Mouse (Mus musculus) 416B (cell line): Measurements from ENCODE around the gene Mdk.

Experiments
- DNase-seq: peaks from one replicate; pipeline ENCODE4 v3.0.0; 2011; ENCODE audit warnings: low read depth

The Mdk gene

DNA sequence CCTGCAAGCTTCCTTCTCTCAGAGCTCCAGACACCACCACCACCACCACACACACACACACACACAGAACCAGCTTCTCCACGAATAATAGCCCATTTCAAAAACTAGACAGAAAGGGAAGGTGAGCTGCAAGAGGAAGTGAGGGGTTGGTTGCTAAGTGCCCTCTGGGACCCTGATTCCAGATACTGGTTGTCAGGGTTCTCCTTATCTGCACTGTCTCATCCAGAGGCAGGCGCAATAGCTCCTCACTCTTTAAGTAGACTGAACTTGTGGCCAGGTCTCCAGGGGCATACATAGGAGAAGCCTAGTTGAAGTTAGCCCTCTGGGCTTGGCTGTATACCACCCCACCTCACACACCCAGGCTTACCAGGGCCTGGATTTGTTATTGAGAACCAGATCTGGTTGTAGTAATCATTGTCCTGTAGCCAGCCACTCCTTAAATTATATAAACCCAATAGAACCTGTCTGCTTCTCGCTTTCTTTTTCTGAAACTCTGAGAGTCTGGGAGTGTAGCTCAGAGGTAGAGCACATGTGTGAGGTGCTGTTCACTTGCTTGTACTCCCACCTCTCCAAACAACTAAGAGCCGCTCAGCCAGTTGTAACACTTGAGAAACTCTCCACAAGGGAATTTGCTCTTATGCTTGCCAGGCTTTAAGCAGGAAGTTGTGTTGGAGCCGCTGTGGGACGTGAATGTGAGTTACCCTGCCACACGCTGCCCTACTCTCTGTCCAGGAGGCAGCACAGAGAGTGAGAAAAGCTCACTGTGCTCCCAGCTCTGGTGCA is 18.6 kb downstream of the Mdk start:
- DNase-seq, result no peak

DNA sequence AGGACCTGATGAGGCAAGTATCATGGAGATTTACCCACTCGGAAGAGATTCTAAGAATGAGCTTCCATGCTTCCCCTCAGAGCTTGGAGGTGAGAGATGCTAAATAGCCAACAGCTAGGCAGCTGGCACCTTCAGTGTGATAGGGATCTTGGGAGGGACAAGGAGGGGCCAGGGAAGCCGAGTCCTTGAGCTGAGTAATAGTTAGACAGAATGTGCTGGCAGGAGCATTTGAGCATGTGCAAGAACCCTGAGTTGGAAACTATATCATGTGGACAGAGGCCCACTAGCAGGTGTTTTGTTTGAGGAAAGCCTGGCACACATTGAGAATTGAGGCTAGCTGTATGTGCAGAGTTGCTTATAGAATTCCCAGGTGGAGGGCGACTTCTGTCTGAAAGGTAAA is 19.5 kb downstream of the Mdk start:
- DNase-seq, result no peak

- DNase-seq, result no peak
Observed at GRCm38 (mm10) chr2:91906141-91906540, 26.0 kb downstream of the Mdk start.

DNA sequence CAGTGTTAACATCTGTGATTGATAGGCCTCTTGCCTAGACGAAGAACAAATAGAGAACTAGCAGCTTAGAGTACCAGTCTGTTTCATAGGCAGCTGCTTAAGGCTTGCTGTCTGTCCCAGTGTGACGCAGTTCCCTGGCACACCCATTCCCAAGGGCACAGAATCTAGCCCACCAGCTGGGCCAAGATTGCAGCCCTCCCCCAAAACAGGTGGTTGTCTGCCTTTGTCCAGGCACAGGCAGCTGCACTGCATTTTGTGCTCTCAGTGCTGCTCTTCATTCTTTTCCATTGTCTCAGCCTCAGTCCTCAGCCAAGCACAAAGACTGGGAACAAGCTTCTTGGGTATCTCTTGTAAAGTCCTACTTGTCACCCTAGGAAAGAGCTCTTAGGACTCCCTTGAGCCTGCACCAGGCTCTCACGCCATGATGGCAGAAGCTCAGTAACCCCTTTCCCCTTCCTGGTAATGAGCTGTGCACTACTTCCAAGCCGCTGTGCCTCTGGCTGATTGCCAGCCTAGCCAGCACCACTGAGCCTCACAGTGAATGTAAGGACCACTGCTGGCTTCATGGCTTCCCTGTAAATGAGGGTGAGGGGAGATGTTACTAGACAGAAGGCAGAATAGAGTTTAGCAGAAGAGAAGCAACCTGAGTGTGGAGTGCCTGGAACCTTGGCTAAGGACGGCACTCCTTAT is 27.3 kb downstream of the Mdk start:
- DNase-seq, result no peak

DNA sequence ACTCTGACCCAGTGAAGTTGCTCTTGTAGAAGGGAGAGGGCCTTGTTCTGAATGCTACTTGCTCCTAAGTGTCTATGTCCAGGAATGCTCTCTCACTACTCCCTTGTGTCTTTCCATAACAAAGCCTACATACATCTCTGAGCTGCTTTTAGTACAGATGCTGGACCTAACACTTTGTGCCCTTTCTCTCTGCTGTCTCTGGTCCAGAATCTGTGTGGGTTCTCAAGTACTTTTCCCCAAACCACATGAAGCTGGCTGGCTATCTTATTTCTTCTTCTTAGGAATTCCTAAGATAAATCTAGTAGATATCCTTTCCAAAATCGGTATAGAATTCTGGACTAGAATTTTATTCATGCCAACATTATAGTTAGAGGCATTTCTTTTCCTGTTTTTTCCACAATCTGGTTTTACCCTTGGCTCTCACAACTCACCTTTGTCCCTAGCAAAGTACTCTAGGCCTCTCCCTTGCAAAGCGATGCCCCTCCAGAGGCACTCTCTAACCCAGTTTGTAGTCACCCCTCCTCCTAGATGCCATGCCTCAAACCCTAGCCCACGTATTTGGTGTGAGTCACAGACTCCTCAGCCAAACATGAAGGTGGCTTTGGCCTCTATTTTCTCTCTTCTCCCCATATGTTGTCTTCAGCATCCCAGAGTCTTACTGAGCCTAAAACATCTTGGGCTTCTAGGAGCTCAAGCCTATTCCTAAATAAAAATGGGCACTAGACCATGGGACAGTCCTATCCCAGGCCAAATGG is 28.7 kb downstream of the Mdk start:
- no peak for DNase-seq

- no peak for DNase-seq
Observed at GRCm38 (mm10) chr2:91902336-91902735, 29.8 kb downstream of the Mdk start.

GRCm38 (mm10) chr2:91900431-91900830 is 31.7 kb downstream of the Mdk start:
- no peak for DNase-seq

GRCm38 (mm10) chr2:91899141-91899540 is 33.0 kb downstream of the Mdk start:
- no peak for DNase-seq

DNA sequence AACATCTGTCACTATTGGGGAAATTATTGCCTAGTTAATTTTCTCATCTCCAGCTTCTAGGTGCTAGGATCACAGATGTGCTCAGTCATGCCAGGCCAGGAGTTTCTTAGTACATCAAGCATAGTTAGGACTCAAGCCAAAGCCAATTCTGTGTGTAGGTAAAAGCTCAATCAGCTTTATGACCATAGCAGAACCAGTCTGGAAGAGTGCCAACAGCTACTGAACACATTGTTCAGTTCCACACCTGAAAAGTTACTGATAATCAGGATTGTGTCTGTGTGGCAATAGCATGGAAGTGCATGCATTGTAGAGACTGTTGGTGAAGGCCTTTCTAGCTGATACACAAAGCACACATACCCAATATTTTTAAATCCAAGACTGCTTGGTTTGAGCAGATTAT is 34.1 kb downstream of the Mdk start:
- no peak for DNase-seq

DNA sequence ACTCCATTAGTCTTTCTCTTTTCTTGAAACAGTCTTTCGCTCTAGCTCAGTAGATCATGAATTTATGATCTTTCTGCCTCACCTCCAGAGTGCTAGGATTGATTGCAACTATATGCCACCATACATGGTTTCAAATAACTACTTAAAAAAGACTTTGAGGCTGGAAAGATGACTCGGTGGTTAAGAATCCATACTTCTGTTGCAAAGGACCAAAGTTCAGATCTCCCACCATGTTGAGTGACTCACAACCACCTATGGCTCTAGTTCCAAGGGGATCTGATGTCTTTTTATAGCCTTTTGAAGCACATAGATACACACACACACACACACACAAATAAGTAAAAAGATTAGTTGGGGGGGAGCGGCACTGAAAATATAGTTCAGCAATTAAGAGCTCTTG is 36.7 kb downstream of the Mdk start:
- DNase-seq, result no peak

DNA sequence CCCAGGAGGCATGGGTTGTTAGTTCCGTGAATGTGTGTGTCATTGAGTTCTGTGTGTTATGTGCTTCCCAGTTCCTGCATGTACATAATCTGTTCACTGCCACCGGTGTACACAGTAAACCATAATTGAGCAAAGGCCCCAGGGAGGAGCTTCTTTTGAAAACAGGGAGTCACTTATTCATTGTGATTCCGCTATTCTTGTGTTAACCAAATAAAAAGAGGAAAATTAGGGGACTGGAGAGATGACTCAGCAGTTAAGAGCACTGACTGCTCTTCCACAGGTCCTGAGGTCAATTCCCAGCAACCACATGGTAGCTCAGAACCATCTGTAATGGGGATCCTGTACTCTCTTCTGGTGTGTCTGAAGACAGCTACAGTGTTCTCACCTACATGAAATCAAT is 37.4 kb downstream of the Mdk start:
- DNase-seq, result no peak

- DNase-seq, result no peak
Observed at GRCm38 (mm10) chr2:91884616-91885015, 47.5 kb downstream of the Mdk start.

DNA sequence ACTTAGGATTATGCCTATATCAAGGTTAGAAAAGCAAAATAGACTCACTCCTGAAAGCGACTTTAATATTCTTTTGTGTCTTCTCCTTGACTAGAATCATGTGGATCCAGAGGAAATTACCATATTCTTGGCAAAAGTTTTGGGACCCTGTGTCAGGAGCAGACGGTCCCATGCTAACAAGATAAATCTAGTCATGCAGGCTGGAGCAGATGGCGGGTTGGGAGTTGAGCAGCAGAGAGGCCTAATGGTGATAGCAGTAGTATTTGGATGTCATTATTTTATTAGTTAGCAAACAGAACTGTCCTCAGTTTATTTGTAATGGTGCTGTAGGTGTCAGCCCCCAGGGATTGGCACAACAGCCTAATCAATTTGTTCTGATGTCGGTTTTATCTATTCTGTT is 48.1 kb downstream of the Mdk start:
- DNase-seq, result no peak
